Mouse (Mus musculus) intestine, postnatal 0 days (tissue): Measurements from ENCODE around the gene Plekha6. TPM values are rescaled to one million over a fixed set of nuclear protein-coding genes. Genes with fewer than 3 reads are reported as not detected.

Experiments
- ATAC-seq: fragments of 200-750 bp; cut with Nextera tagmentation; 2 replicates; pipeline ENCODE4 v1.8.0; 2017; ENCODE audit warnings: mild to moderate bottlenecking, moderate TSS enrichment, moderate library complexity
- H3K27ac ChIP-seq: fragments of 300-500 bp; sonication (generic); 2 replicates; pipeline ENCODE4 v1.5.1; 2014; ENCODE audit warnings: mild to moderate bottlenecking, low read depth, low read length, moderate library complexity
- H3K27me3 ChIP-seq: fragments of 300-500 bp; sonication (generic); replicated peaks from 2 replicates; pipeline ENCODE4 v1.6.1; 2014; ENCODE audit warnings: low read length, mixed read lengths; ENCODE audit not compliant: control insufficient read depth, insufficient read depth
- H3K36me3 ChIP-seq: fragments of 300-500 bp; sonication (generic); 2 replicates; pipeline ENCODE4 v1.6.1; 2014; ENCODE audit warnings: mild to moderate bottlenecking, moderate library complexity; ENCODE audit not compliant: control insufficient read depth, insufficient read depth
- H3K4me1 ChIP-seq: fragments of 300-500 bp; sonication (generic); replicated peaks from 2 replicates; pipeline ENCODE4 v1.6.1; 2014; ENCODE audit warnings: antibody characterized with exemption, low read length, mixed read lengths; ENCODE audit not compliant: control insufficient read depth, insufficient read depth
- H3K4me2 ChIP-seq: fragments of 300-500 bp; sonication (generic); replicated peaks from 2 replicates; pipeline ENCODE4 v1.6.1; 2014; ENCODE audit warnings: low read depth, mild to moderate bottlenecking, moderate library complexity
- H3K4me3 ChIP-seq: fragments of 300-500 bp; sonication (generic); 2 replicates; pipeline ENCODE4 v1.5.1; 2014; ENCODE audit warnings: low read depth, low read length
- H3K9ac ChIP-seq: fragments of 300-500 bp; sonication (generic); 2 replicates; pipeline ENCODE4 v1.6.1; 2014; ENCODE audit warnings: mild to moderate bottlenecking, low read depth, low read length
- H3K9me3 ChIP-seq: fragments of 300-500 bp; sonication (generic); 2 replicates; pipeline ENCODE4 v1.6.1; 2016; ENCODE audit warnings: mixed run types; ENCODE audit not compliant: control insufficient read depth
- CTCF ChIP-seq: sonication (generic); IDR thresholded peaks from 2 replicates; pipeline ENCODE4 v1.5.1; 2016; ENCODE audit warnings: low read depth, mild to moderate bottlenecking, control low read depth, antibody characterized with exemption, moderate library complexity
- WGBS: fragments of 180-500 bp; shearing (Covaris S2); extraction: QIAGEN DNeasy Blood & Tissue Kit; methylation state at CpG from one replicate; pipeline ENCODE4 v1.1.7; 2014; 5-methylcytosine and 5-hydroxymethylcytosine counted together
- polyA plus RNA-seq: library from polyadenylated mRNA; unstranded; fragments of >200 nt; fragmentation: Nextera tagmentation; extraction: Ambion mirVana; gene quantifications from 2 replicates; pipeline ENCODE4 v1.2.1, GENCODE M21; 2015

Gene Plekha6
- polyA plus RNA-seq, 1 experiment from 2014 or later = 7.5 TPM

GRCm38 (mm10) chr1:133268503-133268902 lies 104.5 kb downstream of the Plekha6 start:
- Histone ChIP-seq H3K4me3 (no peak overlapping the region), H3K4me2 (no peak overlapping the region), H3K4me1 (peaks cover 8% of the 10 kb centered on the region; the same call in 1 of the 2 replicates), H3K27ac (no peak overlapping the region), H3K9ac (no peak overlapping the region), H3K36me3 (peaks cover 55% of the 10 kb centered on the region), H3K27me3 (no peaks in the 10 kb centered on the region), H3K9me3 (no peaks in the 10 kb centered on the region)
- no peak for ATAC-seq
- WGBS = 79% methylated on average over 3 of the region's 3 CpGs
- peak; percentile 61 for TF ChIP-seq CTCF

GRCm38 (mm10) chr1:133270336-133270735 lies 106.3 kb downstream of the Plekha6 start:
- no peak for ATAC-seq
- Histone ChIP-seq H3K36me3 (peaks cover 63% of the 10 kb centered on the region), H3K4me1 (peaks cover 8% of the 10 kb centered on the region; the same call in 1 of the 2 replicates), H3K27me3 (no peaks in the 10 kb centered on the region), H3K9ac (no peak overlapping the region), H3K4me2 (no peak overlapping the region), H3K9me3 (no peaks in the 10 kb centered on the region), H3K4me3 (no peak overlapping the region), H3K27ac (no peak overlapping the region)
- 56% methylated on average over 6 of the region's 6 CpGs for WGBS
- TF ChIP-seq CTCF = no peak

- TF ChIP-seq CTCF = no peak
- Histone ChIP-seq H3K36me3 (peaks cover 68% of the 10 kb centered on the region), H3K4me2 (no peak overlapping the region), H3K4me1 (no peaks in the 10 kb centered on the region), H3K27me3 (no peaks in the 10 kb centered on the region), H3K9ac (no peak overlapping the region), H3K9me3 (no peaks in the 10 kb centered on the region), H3K27ac (no peak overlapping the region), H3K4me3 (no peak overlapping the region)
- 91% methylated on average over 19 of the region's 19 CpGs for WGBS
- no peak for ATAC-seq
These were observed 110.2 kb downstream of the Plekha6 start for GRCm38 (mm10) chr1:133274163-133274562.

- H3K4me1 ChIP-seq = no peaks in the 10 kb centered on the region
- no peak for TF ChIP-seq CTCF
- ATAC-seq = peak; percentile 48; the same call in 1 of the 2 replicates
- 54% methylated on average over 5 of the region's 5 CpGs for WGBS
- H3K9ac ChIP-seq = no peak overlapping the region
- no peaks in the 10 kb centered on the region for H3K9me3 ChIP-seq
- no peak overlapping the region for H3K27ac ChIP-seq
- peaks cover 69% of the 10 kb centered on the region for H3K36me3 ChIP-seq
- no peak overlapping the region for H3K4me2 ChIP-seq
- no peak overlapping the region for H3K4me3 ChIP-seq
- no peaks in the 10 kb centered on the region for H3K27me3 ChIP-seq
These were observed 113.0 kb downstream of the Plekha6 start for GRCm38 (mm10) chr1:133276983-133277382.

GRCm38 (mm10) chr1:133278539-133278938 lies 114.5 kb downstream of the Plekha6 start:
- Histone ChIP-seq H3K36me3 (peaks cover 66% of the 10 kb centered on the region), H3K4me2 (no peak overlapping the region), H3K9ac (no peak overlapping the region), H3K27me3 (no peaks in the 10 kb centered on the region), H3K4me3 (no peak overlapping the region), H3K27ac (no peak overlapping the region), H3K4me1 (no peaks in the 10 kb centered on the region), H3K9me3 (no peaks in the 10 kb centered on the region)
- WGBS = 73% methylated on average over 6 of the region's 6 CpGs
- no peak for ATAC-seq
- no peak for TF ChIP-seq CTCF

- WGBS = 79% methylated on average over 15 of the region's 15 CpGs
- H3K4me1 ChIP-seq = no peaks in the 10 kb centered on the region
These were observed 115.1 kb downstream of the Plekha6 start for GRCm38 (mm10) chr1:133278946-133279631.

More at GRCm38 (mm10) chr1:133278946-133279631, 115.1 kb downstream of the Plekha6 start:
- Histone ChIP-seq H3K9me3 (no peaks in the 10 kb centered on the region), H3K9ac (no peak overlapping the region), H3K36me3 (peaks cover 60% of the 10 kb centered on the region), H3K4me3 (no peak overlapping the region), H3K27ac (no peak overlapping the region), H3K27me3 (no peaks in the 10 kb centered on the region), H3K4me2 (no peak overlapping the region)
- TF ChIP-seq CTCF = no peak
- ATAC-seq = no peak
